Mouse (Mus musculus): ENCODE results near the gene Klf5.

Klf5 gene

DNA sequence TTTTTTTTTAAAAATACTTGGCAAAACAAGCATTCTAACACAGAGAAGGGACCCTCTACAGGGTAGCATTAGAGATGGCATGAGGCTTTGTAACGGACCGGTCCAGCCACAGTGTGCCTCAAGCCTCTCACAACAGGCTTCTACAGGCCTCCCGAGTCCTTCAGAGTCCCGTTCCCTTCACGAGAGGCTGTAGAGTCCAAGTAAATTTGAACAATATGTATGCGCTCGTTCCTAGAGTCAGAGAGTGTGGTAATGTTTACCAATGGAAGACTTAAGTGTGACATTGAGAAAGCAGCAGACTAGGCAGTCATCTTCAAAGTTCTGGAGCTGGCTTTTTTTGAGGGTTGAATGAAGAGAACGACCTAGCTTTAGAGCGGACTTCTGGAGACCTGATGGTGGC, 11.1 kb downstream of the Klf5 start:
- DNase-seq (ENCODE audit: low read depth in 1 of 2, low spot score in 2 of 2): no peak

DNA sequence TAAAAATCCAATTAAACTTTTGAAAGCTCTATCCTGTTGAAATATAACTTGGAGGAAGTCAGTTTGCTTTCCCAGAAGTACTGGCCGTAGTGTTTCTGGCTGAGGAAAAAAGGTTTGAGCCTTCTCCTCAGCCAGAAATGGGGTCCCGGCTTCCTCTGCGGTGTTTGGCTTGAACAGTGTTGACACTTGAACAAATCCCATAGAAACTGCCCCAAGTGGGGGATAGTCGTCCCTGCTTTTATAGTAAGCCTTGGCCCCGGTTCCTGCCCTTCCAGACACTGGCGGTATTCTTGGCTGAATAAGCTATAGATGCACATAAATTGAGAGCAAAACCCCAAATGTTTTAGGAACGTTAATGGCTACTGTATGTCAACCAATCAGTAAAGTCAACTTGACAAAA, 11.9 kb downstream of the Klf5 start:
- DNase-seq (ENCODE audit: low read depth in 1 of 2, low spot score in 2 of 2): no peak

DNA sequence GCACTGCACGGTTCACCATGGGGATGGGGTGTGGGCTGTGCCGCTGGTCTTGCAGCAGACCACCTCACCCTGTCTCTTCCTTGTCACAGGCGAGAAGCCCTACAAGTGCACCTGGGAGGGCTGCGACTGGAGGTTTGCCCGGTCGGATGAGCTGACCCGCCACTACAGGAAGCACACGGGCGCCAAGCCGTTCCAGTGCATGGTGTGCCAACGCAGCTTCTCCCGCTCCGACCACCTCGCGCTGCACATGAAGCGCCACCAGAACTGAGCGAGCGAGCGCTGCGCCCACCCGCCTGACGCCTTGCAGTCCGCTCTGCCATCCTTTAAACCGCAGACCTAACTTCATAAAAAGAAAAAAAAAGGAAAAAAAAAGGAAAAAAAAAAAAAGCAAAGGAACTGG, 14.6 kb downstream of the Klf5 start:
- no peak for DNase-seq (ENCODE audit: low read depth in 1 of 2, low spot score in 2 of 2)

DNA sequence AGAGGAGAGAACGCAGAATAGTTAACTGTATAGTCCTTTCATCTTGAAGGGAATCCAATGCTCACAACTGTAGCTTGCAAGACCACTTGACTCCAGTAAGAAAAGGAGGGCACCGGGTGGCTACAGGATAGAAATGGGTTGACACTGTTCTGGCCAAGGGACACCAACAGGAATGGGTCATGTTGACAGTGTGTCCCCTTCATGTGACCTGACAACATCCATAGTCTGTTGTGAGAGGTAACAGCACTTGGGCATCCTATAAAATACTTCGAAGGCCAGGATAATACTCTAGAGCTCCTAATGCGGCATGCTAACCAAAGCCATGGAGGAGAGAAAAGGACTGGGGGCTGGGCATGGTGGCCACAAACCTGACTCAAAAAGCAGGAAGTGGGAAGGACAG, 17.8 kb downstream of the Klf5 start:
- no peak for DNase-seq (ENCODE audit: low read depth in 1 of 2, low spot score in 2 of 2)

DNA sequence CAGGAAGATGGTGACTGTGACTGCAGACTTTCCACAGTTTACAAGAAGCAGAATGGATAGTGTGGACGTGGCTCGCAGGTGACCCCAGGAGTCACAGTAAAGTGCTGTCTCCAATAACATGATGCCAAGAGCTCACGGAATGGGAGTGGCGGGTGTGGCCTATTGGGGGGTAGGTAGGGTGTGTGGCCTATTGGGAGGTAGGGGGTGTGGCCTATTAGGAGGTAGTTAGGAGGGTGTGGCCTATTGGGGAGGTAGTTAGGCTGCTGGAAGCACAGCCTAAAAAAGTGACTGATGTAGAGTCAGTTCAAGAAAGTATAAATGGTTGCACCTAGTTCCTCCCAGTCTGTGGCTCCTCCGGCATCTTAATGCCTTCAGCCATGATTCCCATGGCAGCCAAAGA, 22.2 kb downstream of the Klf5 start:
- no peak for DNase-seq (ENCODE audit: low read depth in 1 of 2, low spot score in 2 of 2)

DNA sequence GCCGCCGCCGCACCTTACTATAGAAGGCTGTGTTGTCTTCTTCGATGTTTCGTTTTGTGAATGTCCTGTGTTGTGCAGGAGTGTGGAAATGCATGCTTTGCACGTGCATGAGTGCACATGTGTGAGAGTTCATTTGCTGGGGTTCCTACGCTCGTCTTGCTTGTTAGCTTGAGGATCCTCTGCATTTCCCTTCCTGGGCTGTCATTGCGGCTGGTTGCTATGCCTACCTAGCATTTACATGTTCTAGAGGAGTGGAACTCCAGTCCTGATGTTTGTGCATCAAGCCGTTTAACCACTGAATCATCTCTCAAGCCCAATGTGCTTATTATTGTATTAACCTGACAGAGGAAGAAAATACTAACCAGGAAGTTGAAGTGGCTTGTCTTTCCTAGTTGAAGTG, 24.9 kb downstream of the Klf5 start:
- DNase-seq (ENCODE audit: low read depth in 1 of 2, low spot score in 2 of 2): no peak

DNA sequence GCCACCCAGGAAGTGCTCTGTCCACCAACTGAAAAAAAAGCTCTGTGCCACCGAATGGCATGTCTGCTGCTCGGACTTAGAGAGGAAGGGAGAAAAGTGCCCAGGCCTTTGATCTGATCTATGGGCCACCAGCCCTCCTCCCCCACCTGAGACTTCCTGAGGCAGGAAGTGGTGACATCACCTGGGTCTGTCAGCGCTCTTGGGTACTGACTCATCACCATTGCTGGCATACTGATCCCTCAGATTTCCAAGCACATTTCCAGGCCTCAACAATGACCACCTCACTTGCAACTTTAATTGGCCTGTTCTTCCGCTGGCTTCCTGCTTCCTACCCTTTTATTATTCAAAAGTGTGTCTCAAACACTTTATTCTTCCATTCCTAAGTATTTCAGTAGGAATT, 26.0 kb downstream of the Klf5 start:
- no peak for DNase-seq (ENCODE audit: low read depth in 1 of 2, low spot score in 2 of 2)

DNA sequence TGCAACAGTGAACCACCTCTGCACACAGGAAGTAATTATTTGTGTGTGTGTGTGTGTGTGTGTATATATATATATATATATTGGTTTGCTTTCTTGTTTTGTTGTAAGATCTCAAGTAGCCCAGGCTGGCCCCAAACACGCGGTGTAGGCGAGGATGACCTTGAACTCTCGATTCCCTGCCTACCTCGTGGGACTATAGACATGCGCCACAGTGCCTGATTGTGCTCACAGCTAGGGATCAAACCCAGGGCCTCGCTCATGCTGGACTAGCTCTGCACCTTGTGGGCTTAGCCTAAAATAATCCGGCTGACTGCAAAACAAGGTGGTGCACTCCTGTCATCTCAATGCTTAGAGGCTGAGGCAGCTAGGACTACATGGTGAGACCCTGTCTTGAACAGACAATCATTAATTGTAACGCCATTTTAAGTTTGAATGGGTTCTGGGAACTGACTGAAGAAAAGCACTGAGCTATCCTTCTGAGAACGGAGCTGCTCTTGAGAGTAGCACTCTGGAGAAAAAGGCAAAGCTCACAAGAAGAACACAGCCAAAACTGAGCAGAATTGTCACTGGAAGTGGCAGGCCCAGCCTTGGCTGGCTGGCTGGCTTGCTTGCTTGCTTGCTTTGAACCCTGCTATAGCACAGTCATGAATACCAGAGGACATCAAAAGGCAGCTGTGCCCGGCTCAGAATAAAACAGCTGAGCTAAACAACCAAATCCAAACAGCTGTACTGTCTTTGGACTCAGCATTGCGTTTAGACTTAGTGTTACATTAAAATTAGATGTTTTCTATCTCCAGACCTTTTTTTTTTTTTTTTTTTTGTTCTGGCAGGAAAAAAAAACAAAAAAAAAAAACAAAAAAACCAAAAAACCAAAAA, 27.3 kb downstream of the Klf5 start:
- DNase-seq (ENCODE audit: low read depth in 1 of 2, low spot score in 2 of 2): no peak

DNA sequence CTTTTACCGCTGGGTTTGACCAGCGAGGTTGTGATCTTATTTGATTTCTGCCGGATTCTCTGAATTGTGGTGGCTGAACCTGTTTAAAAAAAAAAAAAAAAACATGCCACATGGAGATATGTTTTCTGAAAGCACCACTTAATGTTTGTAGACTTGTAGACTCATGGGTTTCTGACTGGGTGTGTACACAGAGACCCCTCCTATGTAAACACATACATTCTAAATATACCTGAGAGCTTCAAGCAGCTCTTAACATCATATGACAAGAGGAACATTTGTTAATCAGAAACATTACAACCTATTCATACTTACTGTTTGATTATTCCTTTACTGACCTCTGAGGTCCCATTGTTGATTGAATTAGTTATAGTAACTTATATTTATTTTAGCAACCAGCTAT, 38.1 kb downstream of the Klf5 start:
- DNase-seq (ENCODE audit: low read depth in 1 of 2, low spot score in 2 of 2): no peak

DNA sequence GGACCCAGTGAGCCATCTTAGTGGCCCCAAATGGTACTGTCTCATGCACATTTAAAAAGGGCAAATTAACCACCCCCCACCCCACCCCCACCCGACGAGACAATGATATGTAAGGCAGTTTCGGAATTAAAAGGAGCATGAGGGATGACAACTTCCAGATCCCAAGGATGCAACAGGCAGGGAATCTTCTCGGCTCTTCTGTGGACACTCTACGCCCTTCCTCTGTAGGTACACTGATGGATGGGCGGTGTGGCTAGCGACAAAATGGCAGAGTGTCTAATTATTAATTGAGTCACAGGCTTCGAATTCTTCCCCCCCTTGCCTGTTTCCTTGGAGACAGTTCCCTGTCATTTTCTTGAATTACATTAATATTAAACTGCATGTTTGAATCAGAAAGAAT, 40.5 kb downstream of the Klf5 start:
- DNase-seq (ENCODE audit: low read depth in 1 of 2, low spot score in 2 of 2): no peak

DNA sequence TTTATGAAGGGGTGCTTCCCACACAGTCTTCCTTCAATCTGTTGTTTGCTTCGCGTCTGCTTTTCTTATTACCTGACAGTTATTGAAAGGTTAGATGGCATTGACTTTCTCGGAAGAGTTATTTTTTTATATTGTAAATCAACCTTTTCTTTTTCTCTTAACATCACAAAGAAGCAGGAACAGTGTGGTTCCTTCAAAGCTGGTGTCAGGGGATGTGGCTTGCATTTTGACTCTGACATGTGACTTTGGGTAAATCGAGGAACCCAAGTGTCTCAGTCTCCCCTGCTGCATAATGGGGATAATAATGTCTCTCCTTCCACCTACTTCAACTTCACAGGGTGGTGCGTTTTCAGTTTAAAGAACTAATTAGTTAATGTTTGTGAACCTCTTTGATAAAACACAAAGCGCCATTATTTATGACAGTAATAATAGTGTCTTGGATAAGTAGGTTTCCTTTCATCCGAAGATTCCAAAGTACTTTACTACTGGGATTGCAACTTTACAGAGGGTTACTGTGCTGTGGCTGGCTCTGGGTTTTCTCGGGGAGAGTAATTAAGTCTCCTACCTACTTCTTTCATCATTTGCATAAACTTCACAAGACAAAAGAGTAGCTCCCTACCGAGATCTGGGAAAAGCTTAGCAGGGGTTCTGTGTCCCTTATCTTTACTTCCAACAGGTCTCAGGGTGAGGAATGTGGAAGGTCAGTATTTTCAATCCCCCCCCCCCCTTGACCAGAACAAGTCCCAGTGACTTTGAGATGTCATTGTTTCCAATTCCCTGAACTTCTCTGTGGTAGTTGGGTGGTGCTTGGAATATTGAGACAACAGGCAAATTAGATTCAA, 41.4 kb downstream of the Klf5 start:
- DNase-seq (ENCODE audit: low read depth in 1 of 2, low spot score in 2 of 2): no peak

DNA sequence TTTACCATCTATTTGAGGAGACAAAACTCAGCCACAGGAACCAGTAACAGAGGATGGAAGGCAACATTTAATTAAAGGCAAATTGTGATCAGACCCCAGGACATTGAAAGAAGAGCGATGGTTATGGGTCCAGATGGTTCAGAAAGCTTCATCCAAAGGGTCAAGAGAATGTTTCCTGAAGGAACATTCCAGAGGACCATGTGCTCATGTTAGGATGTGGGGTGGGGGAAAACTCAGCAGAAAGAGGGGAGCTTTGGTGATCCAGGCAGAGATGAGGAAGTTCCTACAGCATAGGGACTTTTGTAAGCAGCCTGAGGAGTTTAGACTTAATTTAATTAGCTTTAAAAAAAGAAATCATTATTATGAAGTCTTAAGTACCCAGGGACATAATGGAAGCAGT, 42.2 kb downstream of the Klf5 start:
- no peak for DNase-seq (ENCODE audit: low read depth in 1 of 2, low spot score in 2 of 2)

DNA sequence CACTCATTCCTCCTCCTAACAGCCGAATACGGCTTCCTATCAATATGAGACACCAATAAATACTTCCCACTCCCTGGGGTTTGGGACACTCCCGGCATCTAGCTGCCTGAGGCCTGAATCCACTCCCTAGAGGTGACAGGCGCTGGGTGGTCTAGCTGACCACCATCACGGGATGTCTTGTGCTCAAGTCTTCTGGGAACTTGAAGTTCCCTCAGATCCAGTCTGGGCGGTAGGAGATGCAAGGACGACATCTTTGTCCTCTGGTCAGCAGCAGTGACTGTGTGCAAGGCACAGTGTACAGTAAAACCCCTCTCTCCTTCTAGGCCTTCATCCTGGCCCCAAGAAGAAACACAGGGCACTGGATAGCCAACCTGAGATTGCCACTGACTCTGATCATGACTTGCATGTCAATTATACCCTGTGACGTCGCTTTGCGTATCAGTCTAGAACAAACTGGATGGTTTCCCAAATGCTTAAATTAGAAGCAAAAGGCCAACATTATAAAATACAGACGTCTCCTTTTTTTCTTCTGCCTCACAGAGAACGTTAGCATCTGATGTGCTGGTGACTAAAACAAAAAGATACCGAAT, 49.8 kb downstream of the Klf5 start:
- DNase-seq (ENCODE audit: low read depth in 1 of 2, low spot score in 2 of 2): no peak

DNA sequence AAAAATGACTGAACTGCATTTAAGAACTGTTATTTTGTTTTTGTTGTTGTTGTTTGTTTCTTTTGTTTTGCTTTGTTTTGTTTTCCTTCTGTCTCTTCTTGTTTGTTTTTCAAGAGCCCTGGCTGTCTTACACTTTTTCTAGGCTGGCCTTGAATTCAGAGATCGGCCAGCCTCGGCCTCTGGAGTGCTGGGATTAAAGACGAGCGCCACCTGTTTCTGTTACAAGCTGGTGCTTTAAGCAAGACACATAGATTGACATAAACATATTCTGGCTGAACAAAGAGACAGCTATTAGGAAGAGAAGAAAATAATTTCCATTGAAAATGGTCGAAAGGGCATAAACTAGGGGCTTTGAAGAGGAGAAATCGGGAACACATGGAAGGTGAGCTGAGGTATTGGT, 51.1 kb downstream of the Klf5 start:
- no peak for DNase-seq (ENCODE audit: low read depth in 1 of 2, low spot score in 2 of 2)

DNA sequence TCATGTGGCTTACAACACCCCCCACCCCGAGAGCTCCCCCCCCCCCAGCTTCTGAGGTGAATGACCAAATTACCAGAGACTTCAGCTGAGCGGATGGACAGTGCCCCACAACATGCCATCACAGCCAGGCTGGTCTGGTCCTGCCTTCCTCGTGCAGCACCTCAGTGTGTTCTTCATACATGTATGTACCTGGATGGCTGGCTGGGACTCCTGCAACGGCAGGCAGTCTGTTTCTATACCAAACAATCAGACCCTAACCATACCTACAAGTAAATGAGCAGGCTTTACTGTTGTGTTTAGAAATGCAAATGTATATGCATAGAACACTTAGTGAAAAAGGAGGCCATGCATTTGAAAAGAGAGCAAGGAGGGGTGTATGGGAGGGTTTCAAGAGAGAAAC, 54.5 kb downstream of the Klf5 start:
- no peak for DNase-seq (ENCODE audit: low read depth in 1 of 2, low spot score in 2 of 2)

DNA sequence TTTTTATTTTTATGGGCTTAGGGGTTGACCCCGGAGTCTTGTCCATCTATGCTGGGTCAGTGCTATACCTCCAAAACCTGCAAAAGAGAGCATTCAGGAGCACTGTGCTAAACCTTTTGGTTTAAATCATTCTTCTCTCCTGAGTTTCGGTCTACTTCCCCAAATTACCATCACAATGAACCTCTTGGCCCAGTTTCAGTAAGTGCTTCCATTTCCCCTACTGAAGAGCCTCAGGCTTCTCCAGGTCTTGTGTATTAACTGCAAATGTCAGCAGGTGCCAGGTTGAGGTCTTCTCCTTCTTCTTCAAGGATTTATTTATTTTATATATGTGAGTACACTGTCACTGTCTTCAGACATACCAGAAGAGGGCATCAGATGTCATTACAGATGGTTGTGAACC, 55.6 kb downstream of the Klf5 start:
- no peak for DNase-seq (ENCODE audit: low read depth in 1 of 2, low spot score in 2 of 2)

DNA sequence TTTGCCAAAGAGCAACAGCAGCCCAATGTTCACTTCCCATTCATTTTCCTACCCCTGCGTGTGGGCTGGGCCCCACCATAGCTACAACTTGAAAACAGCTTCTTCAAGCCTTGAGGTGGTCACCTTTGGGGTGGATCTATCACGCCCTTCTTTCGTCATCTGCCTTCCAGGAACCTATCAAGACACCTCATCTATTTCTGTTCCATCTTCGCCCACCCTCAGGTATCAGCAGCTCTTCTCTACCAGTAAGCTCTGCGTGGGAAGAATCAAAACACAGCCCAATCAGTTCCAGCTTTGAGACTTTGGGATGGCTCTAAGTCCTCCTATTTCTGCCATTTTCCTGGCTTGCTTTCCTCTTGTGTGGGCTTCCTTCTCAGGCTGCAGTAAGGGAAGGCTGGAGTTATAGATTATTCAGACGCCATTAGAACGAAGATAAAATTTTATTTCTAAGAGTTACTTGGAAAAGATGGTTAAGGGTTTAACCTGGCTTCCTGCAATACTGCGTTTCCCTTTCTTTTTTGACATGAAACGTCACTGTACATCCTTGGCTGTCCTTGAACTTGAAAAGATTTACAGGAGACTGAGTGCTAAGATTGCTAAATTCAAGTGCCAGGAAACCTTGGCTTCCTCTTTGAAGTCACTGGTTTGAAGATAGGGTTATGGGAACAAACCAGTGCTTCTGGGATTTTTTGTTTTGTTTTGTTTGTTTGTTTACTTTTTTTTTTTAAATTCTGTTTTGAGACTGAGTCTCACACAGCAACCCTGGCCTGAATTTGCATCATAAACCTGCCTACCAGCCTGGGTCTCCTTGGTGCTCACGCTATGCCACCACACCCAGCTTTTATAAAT, 56.5 kb downstream of the Klf5 start:
- DNase-seq (ENCODE audit: low read depth in 1 of 2, low spot score in 2 of 2): no peak

DNA sequence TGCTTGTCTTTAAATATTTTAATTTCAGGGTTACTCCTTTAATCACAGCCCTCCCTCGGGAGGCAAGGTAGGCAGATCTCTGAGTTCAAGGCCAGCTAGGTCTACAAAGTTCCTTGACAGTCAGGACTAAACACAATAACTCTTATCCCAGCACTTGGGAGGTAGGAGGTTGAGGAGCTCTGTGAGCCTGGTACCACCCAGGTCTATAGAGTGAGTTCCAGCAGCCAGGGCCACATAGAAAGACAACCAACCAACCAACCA, 57.0 kb downstream of the Klf5 start:
- DNase-seq (ENCODE audit: low read depth in 1 of 2, low spot score in 2 of 2): no peak

DNA sequence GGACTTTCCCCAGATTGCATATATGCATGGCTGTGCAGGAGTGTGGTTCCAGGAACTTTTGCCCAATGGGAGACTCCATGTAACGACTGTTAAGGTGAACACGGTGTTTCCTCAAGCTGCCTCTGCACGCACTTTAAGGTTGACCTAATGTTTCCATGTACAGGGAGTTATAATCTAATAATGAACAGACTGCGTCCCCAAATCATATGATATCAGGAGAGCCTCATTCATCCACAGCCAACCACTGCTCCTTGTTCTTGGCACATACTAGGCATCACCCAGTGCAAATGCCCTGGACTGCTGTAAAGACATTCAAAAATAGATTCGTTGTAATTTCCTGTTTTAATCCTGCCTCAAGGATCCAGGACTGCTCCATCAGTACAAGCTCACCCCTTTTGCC, 64.5 kb downstream of the Klf5 start:
- no peak for DNase-seq (ENCODE audit: low read depth in 1 of 2, low spot score in 2 of 2)

DNA sequence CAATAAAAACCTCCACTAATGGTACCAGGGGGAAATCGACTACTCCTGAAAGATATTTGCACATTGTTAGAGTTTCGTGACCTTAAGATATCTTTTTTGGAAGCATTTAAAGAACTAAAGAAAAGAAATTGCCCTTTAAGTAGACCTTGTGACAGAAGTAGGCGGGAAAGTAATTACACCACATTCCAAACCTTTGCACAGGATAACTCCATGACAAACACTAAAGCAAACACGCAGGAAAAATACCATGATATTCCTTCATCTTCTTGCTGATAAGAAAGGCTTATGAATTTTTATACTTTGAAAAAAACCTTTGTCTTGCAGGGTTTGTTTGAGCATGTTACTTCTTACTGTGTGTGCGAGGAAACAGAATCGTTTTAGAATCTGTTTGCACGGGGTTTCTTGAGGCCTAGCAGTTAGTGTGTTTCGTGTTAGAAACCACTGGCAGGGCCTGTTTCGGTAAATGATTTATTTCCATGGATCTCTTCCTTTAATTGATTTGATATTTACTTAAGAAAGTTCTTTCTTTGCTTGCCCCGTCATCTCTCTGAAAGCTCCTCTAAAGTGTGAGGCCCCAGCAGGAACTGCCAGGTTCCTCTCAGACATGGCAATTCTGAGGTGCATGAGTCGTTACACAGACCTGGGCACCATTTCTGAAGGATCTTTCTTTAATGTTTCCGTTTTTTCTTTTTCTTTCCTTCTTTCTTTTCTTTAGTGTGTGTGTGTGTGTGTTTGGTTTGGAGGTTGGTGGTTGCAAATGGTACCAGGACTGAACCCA, 65.7 kb downstream of the Klf5 start:
- no peak for DNase-seq (ENCODE audit: low read depth in 1 of 2, low spot score in 2 of 2)
